Mouse (Mus musculus): ENCODE data around the gene Olfr1086.
"Not testable (repeated sequence)": the region's sequence is repeated elsewhere in the genome, so short reads cannot be mapped to it uniquely, and the experiment has no call there.

Gene Olfr1086

GRCm38 (mm10) chr2:86679992-86680391, at the start of gene Olfr1086:
Gene Olfr1086 (minus strand): TSS chr2:86680092.
- no peak for DNase-seq (ENCODE audit: low read depth)

GRCm38 (mm10) chr2:86698295-86698694, 18.4 kb upstream of the Olfr1086 start, which contains the start of gene Olfr1087:
Gene Olfr1087 (minus strand): TSS chr2:86698395.
- DNase-seq (ENCODE audit: low read depth), result no peak

- DNase-seq (ENCODE audit: low read depth), result no peak
Measured at GRCm38 (mm10) chr2:86661919-86662318, 18.0 kb downstream of the Olfr1086 start, which contains the start of gene Olfr1085. Gene Olfr1085 (minus strand): TSS chr2:86662019.

- not testable (repeated sequence) for DNase-seq (ENCODE audit: low read depth)
Measured at GRCm38 (mm10) chr2:86639625-86640024, 40.3 kb downstream of the Olfr1086 start, which contains the start of gene Olfr1084. Gene Olfr1084 (minus strand): TSS chr2:86639725.

Data from fibroblast of lung, adult 2 months (primary cell).